12 mouse cellular contexts compared by ENCODE assay signal in the genomic region with DNA sequence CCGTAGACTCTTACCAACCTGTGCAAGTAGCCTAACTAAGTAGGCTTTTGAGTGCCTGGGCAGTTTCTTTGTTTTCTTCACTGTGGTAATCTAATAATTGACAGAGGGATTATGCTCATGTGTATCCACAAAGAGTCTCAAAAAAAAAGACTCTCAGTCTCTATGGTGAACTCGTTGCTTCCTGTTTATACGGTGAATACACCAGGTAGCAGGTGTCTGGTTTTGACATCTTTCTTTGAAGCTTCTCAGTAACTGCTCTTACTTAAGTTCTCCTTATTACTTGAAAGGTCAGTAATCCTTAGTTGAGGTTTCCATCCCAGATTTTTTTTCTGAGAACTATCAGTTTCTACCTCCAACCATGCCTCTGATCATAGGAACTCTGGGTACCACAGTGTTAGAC.
"Had no signal": no experiment of that assay in that cellular context is flagged by ENCODE, and none has a peak within 500 bp of the region (broad histone marks: within the 10 kb centered on the region; RNA-seq: fewer than 3 reads in every experiment).

No protein-coding gene starts in this region.

- DNase-seq: liver, postnatal 0 days; lung, adult 2 months; lung, postnatal 14 days; lung, postnatal 36 days; retina, postnatal 1 day; right cerebral cortex, adult 18-20 months; thymus, adult 2 months; thymus, postnatal 25 days; thymus, postnatal 4 days had no signal

- ATAC-seq: liver, postnatal 0 days; lung, postnatal 0 days; midbrain, embryonic 13.5 days; midbrain, embryonic 15.5 days had no signal
